Mouse (Mus musculus): ENCODE results near the gene Ccdc33.

DNA sequence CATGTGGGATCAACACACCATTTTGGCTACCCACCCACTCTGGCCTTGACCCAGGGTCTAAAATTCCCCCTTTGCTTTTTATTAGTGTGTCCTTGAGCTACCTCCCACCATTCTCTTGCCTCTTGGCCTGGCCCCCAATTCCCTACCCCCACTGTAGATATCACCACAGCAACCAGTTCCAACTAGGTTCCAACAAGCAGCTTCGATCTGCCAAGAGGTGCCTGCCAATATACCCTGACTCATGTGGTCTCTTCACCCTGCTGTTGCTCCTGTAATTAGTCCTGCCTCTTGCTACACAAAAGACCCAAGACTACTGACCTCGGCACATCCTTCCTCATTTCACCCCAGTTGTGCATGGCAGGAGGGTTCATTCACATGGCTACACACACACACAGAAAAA lies 33.5 kb downstream of the Ccdc33 start:
- TF ChIP-seq CTCF (IDR thresholded peaks at IDR 0.05; ENCODE audit: low read depth) (no peak), EP300 (IDR thresholded peaks at IDR 0.05; ENCODE audit: low read depth) (no peak)

Data from heart, postnatal 0 days (tissue).